Mouse (Mus musculus): ENCODE measurements at regions not wholly inside any gene's neighbourhood (a gene's known extent, or its start where the extent isn't known, plus 50 kb on each side); places are given as distances from the start of the nearest gene placed in this dataset.
"Not testable (repeated sequence)": the region's sequence is repeated elsewhere in the genome, so short reads cannot be mapped to it uniquely, and the experiment has no call there.

DNA sequence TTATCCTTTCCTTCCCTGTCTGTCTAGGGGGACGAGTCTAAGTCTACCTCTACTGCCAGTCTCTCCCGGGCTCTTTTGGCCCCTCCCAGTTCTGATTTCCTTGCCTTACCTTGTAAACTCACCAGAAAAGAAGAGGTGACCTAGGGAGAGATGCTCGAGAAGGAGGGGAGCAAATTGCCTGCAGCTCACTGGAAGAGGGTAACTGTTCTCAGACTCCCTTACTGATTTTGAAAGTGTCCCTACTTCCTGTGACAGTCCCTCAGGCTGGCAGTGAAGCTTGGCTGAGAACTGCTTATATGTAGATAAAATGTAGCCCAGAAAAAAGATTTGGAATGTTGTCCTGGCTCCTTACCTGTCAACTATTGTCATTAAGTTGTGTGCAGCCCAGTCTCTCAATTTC, 180.6 kb upstream of the Tab2 start:
- no peak for DNase-seq (ENCODE audit: extremely low spot score in 1 of 2, low spot score in 2 of 2)
- intact Hi-C loops (cut with DNase I), result no loop called here

DNA sequence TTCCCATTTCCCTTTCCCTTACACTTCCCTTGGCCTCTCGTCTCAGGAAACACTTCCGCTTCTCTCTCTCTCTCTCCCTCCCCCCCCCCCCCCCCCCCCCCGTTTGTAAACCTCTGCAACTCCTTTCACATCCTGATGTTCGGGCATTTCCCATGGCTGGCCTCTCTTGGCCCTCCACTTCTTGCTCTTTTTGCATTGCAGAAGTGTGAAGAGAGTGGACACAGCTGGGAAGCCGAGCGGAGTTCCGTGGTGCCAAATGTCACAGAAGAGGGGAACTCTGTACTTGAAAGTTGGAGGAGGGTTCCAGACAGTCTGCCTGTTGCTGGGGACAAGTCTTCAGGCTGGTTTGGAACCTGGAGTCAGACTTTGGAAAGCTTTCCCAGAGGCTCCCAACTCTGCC, 179.2 kb upstream of the Tab2 start:
- intact Hi-C loops (cut with DNase I), result no loop called here
- no peak for DNase-seq (ENCODE audit: extremely low spot score in 1 of 2, low spot score in 2 of 2)

DNA sequence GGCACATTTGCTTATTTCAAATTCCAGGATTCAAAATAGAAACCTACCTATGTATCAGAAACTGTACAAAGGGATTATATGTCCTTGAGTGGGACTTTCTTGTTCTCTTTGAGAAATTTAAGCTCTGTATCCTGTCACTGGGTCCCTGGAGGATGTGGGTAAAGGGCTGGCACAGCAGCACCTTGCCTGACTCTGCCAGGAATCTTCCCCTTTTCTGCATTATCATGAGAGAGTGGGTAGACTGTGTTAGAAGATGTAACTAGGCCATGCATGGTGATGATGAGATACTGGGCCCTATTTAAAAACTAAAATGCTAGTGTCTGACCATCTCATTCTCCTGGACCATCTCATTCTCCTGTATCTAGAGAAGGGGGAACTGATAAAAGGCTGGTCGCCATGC, 178.4 kb upstream of the Tab2 start:
- no peak for DNase-seq (ENCODE audit: extremely low spot score in 1 of 2, low spot score in 2 of 2)
- intact Hi-C loops (cut with DNase I), result no loop called here

GRCm38 (mm10) chr10:8133451-8133952, 177.5 kb upstream of the Tab2 start:
- intact Hi-C loops (cut with DNase I), result no loop called here

DNA sequence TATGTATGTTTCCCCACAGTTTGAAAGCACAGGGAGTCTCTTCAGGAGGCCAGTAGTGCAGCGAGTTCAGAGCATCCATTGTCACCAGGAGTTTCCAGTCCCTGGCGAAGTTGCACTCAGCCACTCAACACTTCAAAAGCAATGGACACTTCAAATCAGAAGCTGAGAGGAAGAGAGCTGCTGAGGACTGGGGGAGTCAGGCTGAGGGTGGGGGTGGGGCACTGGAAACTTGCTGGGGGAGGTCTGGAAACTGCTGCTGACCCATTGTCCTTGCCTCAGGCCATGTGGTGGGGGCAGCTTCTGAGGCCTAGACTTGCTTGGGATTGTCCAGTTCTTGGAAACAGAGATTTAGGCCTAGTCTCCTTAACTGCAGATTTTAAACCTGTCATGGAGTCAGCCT, 176.8 kb upstream of the Tab2 start:
- peak in 1 of 2 experiments; percentile 23 for DNase-seq (ENCODE audit: extremely low spot score in 1 of 2, low spot score in 2 of 2)
- intact Hi-C loops (cut with DNase I), result no loop called here

More at GRCm38 (mm10) chr10:8133451-8133952, 177.5 kb upstream of the Tab2 start:
- peak in 1 of 2 experiments; percentile 77 for DNase-seq (ENCODE audit: extremely low spot score in 1 of 2, low spot score in 2 of 2)

- DNase-seq (ENCODE audit: extremely low spot score in 1 of 2, low spot score in 2 of 2), result peak; percentile 17 to 34
- intact Hi-C loops (cut with DNase I), result no loop called here
Observed at GRCm38 (mm10) chr10:8130472-8131241, 174.6 kb upstream of the Tab2 start.

GRCm38 (mm10) chr10:8130057-8130456, 174.0 kb upstream of the Tab2 start:
- no peak for DNase-seq (ENCODE audit: extremely low spot score in 1 of 2, low spot score in 2 of 2)
- intact Hi-C loops (cut with DNase I), result no loop called here

DNA sequence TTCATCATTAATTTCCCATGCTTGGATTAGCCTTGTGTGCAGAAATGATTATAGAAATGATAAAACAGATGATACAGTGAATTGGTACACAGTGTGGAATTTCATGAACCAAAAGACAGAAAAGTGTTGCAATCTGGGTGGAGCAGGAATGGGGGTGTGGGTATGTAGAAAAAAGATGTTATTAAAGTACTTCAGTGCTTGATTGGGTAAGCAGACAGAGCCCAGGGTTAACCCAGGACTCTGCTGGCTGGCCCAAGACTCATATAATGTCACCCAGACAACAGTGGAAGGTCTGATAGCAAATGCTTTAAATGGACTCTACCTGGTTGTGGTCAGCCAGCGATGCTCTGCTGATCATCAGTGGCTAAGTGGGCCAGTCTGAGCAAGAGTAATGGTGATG, 168.1 kb upstream of the Tab2 start:
- DNase-seq (ENCODE audit: extremely low spot score in 1 of 2, low spot score in 2 of 2), result no peak
- intact Hi-C loops (cut with DNase I), result no loop called here

DNA sequence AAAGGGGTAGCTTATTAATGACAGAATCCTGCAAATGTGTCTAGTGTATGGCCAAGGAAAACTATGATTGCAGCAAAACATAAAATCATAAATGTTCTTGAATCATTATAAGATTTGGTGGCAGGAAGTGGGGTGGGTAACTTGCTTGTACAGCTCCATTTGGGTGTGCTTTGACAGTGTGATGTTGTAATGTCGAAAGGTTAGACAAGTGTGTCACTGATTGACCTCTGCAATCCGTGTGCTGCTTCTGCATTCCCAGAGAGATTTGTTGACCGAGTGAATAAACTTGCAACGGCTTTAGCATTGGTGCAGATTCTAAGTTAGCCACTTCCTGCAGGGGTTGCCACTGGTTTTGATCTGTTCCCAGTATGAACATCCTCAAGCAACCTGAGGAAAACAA, 165.9 kb upstream of the Tab2 start:
- DNase-seq (ENCODE audit: extremely low spot score in 1 of 2, low spot score in 2 of 2), result no peak
- intact Hi-C loops (cut with DNase I), result no loop called here

GRCm38 (mm10) chr10:8116821-8117220, 160.8 kb upstream of the Tab2 start:
- intact Hi-C loops (cut with DNase I), result no loop called here
- no peak for DNase-seq (ENCODE audit: extremely low spot score in 1 of 2, low spot score in 2 of 2)

DNA sequence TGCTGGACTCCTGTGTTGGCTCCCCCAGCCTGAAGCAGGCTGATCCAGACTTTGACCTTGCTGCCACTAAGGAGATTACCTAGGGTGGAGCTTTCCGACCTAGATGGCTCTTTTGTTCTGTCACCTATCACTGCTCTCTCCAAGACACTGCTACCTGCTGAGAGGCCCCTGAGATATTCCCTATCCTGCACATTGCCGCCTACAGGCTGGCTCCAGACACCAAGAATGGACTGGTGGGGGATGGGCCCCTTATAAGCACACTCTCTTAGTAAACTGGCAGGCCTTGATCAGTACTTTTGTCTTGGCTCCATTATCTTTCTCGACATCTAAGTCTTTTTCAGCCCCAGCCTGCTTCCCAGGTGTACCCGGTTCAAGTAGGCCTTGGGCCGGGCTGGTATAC, 158.9 kb upstream of the Tab2 start:
- DNase-seq (ENCODE audit: extremely low spot score in 1 of 2, low spot score in 2 of 2); intact Hi-C loops (cut with DNase I): not testable (repeated sequence)

DNA sequence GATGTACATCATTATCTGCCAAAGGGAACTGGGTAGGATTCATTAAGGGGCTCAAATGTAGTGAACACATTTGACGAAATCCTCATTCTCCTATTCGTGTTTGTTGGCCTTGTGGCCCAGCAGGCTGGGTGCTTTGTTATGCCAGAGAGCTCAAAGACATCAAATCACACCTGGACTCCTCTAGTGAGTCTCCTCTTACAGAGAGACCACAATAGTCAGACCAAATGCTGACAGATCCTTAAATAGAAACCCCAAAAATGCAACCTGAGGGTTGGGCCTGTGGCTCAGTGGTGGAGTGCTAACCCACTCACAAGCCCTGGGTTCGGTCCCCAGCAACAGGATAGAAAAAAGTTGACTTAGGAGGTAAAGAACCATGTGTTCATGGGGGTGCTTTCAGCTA, 158.5 kb upstream of the Tab2 start:
- intact Hi-C loops (cut with DNase I), result no loop called here

GRCm38 (mm10) chr10:8100489-8100888, 144.5 kb upstream of the Tab2 start:
- no peak for DNase-seq (ENCODE audit: extremely low spot score in 1 of 2, low spot score in 2 of 2)
- intact Hi-C loops (cut with DNase I), result no loop called here

More for the DNA sequence above, 158.5 kb upstream of the Tab2 start:
- no peak for DNase-seq (ENCODE audit: extremely low spot score in 1 of 2, low spot score in 2 of 2)

GRCm38 (mm10) chr10:8095924-8096323, 139.9 kb upstream of the Tab2 start:
- intact Hi-C loops (cut with DNase I), result no loop called here

GRCm38 (mm10) chr10:8095206-8095605, 139.2 kb upstream of the Tab2 start:
- DNase-seq (ENCODE audit: extremely low spot score in 1 of 2, low spot score in 2 of 2), result no peak
- intact Hi-C loops (cut with DNase I), result no loop called here

More at GRCm38 (mm10) chr10:8095924-8096323, 139.9 kb upstream of the Tab2 start:
- DNase-seq (ENCODE audit: extremely low spot score in 1 of 2, low spot score in 2 of 2), result peak in 1 of 2 experiments; percentile 17

GRCm38 (mm10) chr10:8091871-8092552, 136.0 kb upstream of the Tab2 start:
- no peak for DNase-seq (ENCODE audit: extremely low spot score in 1 of 2, low spot score in 2 of 2)
- intact Hi-C loops (cut with DNase I), result no loop called here

DNA sequence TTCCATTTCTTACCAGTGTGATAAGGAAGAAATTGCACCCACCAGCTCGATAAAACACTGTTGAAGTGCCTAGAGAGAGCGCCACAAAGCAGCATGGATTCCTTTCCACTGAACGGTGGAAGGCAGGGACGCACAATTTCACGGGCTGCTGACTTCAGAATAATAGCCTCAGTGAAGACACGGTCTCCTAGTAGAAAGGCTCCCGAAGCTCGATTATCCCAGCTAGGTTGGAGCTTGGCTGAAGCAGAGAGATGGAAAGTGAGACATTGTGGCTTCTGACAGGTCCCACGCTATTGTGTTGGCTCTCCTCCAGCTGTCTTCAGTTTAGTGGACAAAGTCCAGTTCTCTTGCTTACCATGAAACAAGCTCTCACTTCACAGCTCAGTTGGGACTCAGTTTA, 133.3 kb upstream of the Tab2 start:
- DNase-seq (ENCODE audit: extremely low spot score in 1 of 2, low spot score in 2 of 2), result no peak
- intact Hi-C loops (cut with DNase I), result no loop called here

GRCm38 (mm10) chr10:8088737-8089136, 132.7 kb upstream of the Tab2 start:
- no peak for DNase-seq (ENCODE audit: extremely low spot score in 1 of 2, low spot score in 2 of 2)
- intact Hi-C loops (cut with DNase I), result no loop called here

GRCm38 (mm10) chr10:8088321-8088720, 132.3 kb upstream of the Tab2 start:
- DNase-seq (ENCODE audit: extremely low spot score in 1 of 2, low spot score in 2 of 2), result no peak
- intact Hi-C loops (cut with DNase I), result no loop called here

DNA sequence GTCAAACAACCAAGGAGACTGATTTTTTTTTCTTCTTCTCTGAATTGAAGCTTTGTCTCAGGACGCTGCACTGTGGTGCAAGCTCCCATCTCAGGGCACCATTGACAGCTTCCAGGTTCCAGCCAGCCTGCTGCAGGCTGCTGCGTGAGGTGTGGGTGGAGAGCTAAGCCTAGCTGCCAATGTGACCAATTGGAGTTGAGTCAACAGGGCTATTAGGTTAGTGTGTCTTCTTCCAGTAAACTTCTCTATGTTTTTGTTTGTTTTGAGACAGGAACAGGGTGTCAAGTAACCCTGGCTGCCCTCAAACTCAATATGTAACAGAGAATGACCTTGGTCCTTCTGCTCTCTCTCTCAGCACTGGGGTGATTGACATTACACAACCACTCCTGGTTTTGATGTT, 131.1 kb upstream of the Tab2 start:
- peak in 1 of 2 experiments; percentile 28 for DNase-seq (ENCODE audit: extremely low spot score in 1 of 2, low spot score in 2 of 2)
- intact Hi-C loops (cut with DNase I), result no loop called here
